Mouse (Mus musculus): ENCODE data around the gene Adh6b. TPM values are rescaled to one million over a fixed set of nuclear protein-coding genes. Genes with fewer than 3 reads are reported as not detected.

The Adh6b gene
- polyA plus RNA-seq (2017; shearing (Covaris generic)): not detected

GRCm38 (mm10) chr3:138341471-138341870, at the start of gene Adh6b:
Gene Adh6b, plus strand, starts transcription at chr3:138341775.

GRCm38 (mm10) chr3:138312965-138313364, 28.6 kb upstream of the Adh6b start, which contains the start of gene Adh6a:
Gene Adh6a, plus strand, starts transcription at chr3:138313286.

Other genes starting within 250 kb of the Adh6b start
- 3.3 TPM for gene Trmt10a, start 198.3 kb upstream of the Adh6b start, polyA plus RNA-seq (2017; shearing (Covaris generic))
- 3.0 TPM for gene Mttp, start 196.8 kb upstream of the Adh6b start, polyA plus RNA-seq (2017; shearing (Covaris generic))
- not detected for gene 4930579F01Rik, start 147.9 kb upstream of the Adh6b start, polyA plus RNA-seq (2017; shearing (Covaris generic))
- 0.77 TPM for gene Adh7, start 124.0 kb upstream of the Adh6b start, polyA plus RNA-seq (2017; shearing (Covaris generic))
- gene Adh1, start 80.8 kb upstream of the Adh6b start, polyA plus RNA-seq (2017; shearing (Covaris generic)): not detected
- gene Adh6a, start 28.5 kb upstream of the Adh6b start, polyA plus RNA-seq (2017; shearing (Covaris generic)): not detected
- gene Adh4, start 73.7 kb downstream of the Adh6b start, polyA plus RNA-seq (2017; shearing (Covaris generic)): not detected
- 118 TPM for gene Adh5, start 101.3 kb downstream of the Adh6b start, polyA plus RNA-seq (2017; shearing (Covaris generic))
- gene Metap1, start 147.7 kb downstream of the Adh6b start, polyA plus RNA-seq (2017; shearing (Covaris generic)): 25.8 TPM
- 243 TPM for gene Eif4e, start 184.4 kb downstream of the Adh6b start, polyA plus RNA-seq (2017; shearing (Covaris generic))